Mouse (Mus musculus) duodenum, adult 2 months (tissue): ENCODE results near the gene Khsrp. TPM values are rescaled to one million over a fixed set of nuclear protein-coding genes. Genes with fewer than 3 reads are reported as not detected.

Experiments
- polyA plus RNA-seq: library from polyadenylated mRNA; depleted of rRNA; stranded (reverse); fragments of >200 nt; gene quantifications from 2 replicates; pipeline ENCODE4 v1.2.3, GENCODE M21; 2012; ENCODE audit warnings: low replicate concordance; rRNA removed

Gene Khsrp
- polyA plus RNA-seq = 64.2 and 89.1 TPM in 2 replicates

GRCm38 (mm10) chr17:57030931-57031660, at the start of gene Khsrp:
Khsrp (minus strand) TSS chr17:57031522.

GRCm38 (mm10) chr17:57078336-57078735, 47.0 kb upstream of the Khsrp start, which contains the start of gene Dennd1c:
Dennd1c (minus strand) TSS chr17:57078514.

GRCm38 (mm10) chr17:57059486-57059977, 28.2 kb upstream of the Khsrp start, which contains the start of gene Slc25a23:
Slc25a23 (minus strand) TSS chr17:57059863.

GRCm38 (mm10) chr17:57058891-57059485, 27.7 kb upstream of the Khsrp start, which contains the start of gene Crb3:
Crb3 (plus strand) TSS chr17:57059105.

GRCm38 (mm10) chr17:57041554-57041953, 10.2 kb upstream of the Khsrp start, which contains the start of gene Slc25a41:
Slc25a41 (minus strand) TSS chr17:57041654.

GRCm38 (mm10) chr17:57011236-57012141, 19.8 kb downstream of the Khsrp start, which contains the start of the genes Gtf2f1 and Gm17949:
Gtf2f1 (minus strand) TSS chr17:57011288.
Gm17949 (plus strand) TSS chr17:57011469.

GRCm38 (mm10) chr17:56999968-57000609, 31.2 kb downstream of the Khsrp start, which contains the start of gene Pspn:
Pspn (minus strand) TSS chr17:57000018.

GRCm38 (mm10) chr17:56997029-56997667, 34.2 kb downstream of the Khsrp start, which contains the start of gene Alkbh7:
Alkbh7 (plus strand) TSS chr17:56997339.

GRCm38 (mm10) chr17:56990115-56990746, 41.1 kb downstream of the Khsrp start, which contains the start of gene Clpp:
Clpp (plus strand) TSS chr17:56990305.

GRCm38 (mm10) chr17:56982013-56982412, 49.3 kb downstream of the Khsrp start, which contains the start of gene Acer1:
Acer1 (minus strand) TSS chr17:56982126.

Other genes starting within 250 kb of the Khsrp start
- gene Rfx2, start 200.5 kb downstream of the Khsrp start, polyA plus RNA-seq = 6.4 and 8.5 TPM in 2 replicates
- gene Acsbg2, start 157.1 kb downstream of the Khsrp start, polyA plus RNA-seq = not detected in 2 replicates
- gene 1700061G19Rik, start 156.0 kb downstream of the Khsrp start, polyA plus RNA-seq = 0.04 and 0.06 TPM in 2 replicates
- gene Mllt1, start 96.1 kb downstream of the Khsrp start, polyA plus RNA-seq = 33.7 and 35.2 TPM in 2 replicates
- gene Acer1, start 49.4 kb downstream of the Khsrp start, polyA plus RNA-seq = 8.5 and 23.4 TPM in 2 replicates
- gene Clpp, start 41.2 kb downstream of the Khsrp start, polyA plus RNA-seq = 131 and 155 TPM in 2 replicates
- 57.0 and 71.1 TPM in 2 replicates for gene Alkbh7, start 34.2 kb downstream of the Khsrp start, polyA plus RNA-seq
- gene Pspn, start 31.5 kb downstream of the Khsrp start, polyA plus RNA-seq = not detected in 2 replicates
- 30.4 and 34.6 TPM in 2 replicates for gene Gtf2f1, start 20.2 kb downstream of the Khsrp start, polyA plus RNA-seq
- 0.08 TPM in 1 of 2 replicates, not detected in the other for gene Gm17949, start 20.1 kb downstream of the Khsrp start, polyA plus RNA-seq
- not detected in 2 replicates for gene Slc25a41, start 10.1 kb upstream of the Khsrp start, polyA plus RNA-seq
- 197 and 435 TPM in 2 replicates for gene Crb3, start 27.6 kb upstream of the Khsrp start, polyA plus RNA-seq
- 9.4 and 27.8 TPM in 2 replicates for gene Slc25a23, start 28.3 kb upstream of the Khsrp start, polyA plus RNA-seq
- 4.4 and 7.5 TPM in 2 replicates for gene Dennd1c, start 47.0 kb upstream of the Khsrp start, polyA plus RNA-seq
- gene Tubb4a, start 56.3 kb upstream of the Khsrp start, polyA plus RNA-seq = 2.2 and 4.6 TPM in 2 replicates
- gene Tnfsf9, start 73.8 kb upstream of the Khsrp start, polyA plus RNA-seq = 1.7 and 2.6 TPM in 2 replicates
- not detected in 2 replicates for gene Cd70, start 118.3 kb upstream of the Khsrp start, polyA plus RNA-seq
- gene Tnfsf14, start 162.7 kb upstream of the Khsrp start, polyA plus RNA-seq = 0.14 and 0.63 TPM in 2 replicates
- 7.7 and 16.0 TPM in 2 replicates for gene C3, start 196.6 kb upstream of the Khsrp start, polyA plus RNA-seq
- 33.8 and 37.6 TPM in 2 replicates for gene Gpr108, start 216.9 kb upstream of the Khsrp start, polyA plus RNA-seq
- 21.5 and 25.0 TPM in 2 replicates for gene Trip10, start 217.9 kb upstream of the Khsrp start, polyA plus RNA-seq
- 1.3 and 1.6 TPM in 2 replicates for gene Vav1, start 247.6 kb upstream of the Khsrp start, polyA plus RNA-seq